Mouse (Mus musculus) mammary gland, adult 2 months (tissue): Measurements from ENCODE around the gene Gm4767. TPM values are rescaled to one million over a fixed set of nuclear protein-coding genes. Genes with fewer than 3 reads are reported as not detected.

ENCODE experiments used
- polyA plus RNA-seq: library from polyadenylated mRNA; depleted of rRNA; stranded (reverse); fragments of >200 nt; gene quantifications from 2 replicates; pipeline ENCODE4 v1.2.3, GENCODE M21; 2012; ENCODE audit warnings: low replicate concordance; rRNA removed

The Gm4767 gene
- not detected in 2 replicates for polyA plus RNA-seq

GRCm38 (mm10) chr10:81811899-81812298, at the start of gene Gm4767:
Gene Gm4767, plus strand, starts transcription at chr10:81812186.

GRCm38 (mm10) chr10:81770506-81771403, 41.2 kb upstream of the Gm4767 start, which contains the start of gene Gm3055:
Gene Gm3055, minus strand, starts transcription at chr10:81771161.

GRCm38 (mm10) chr10:81863409-81864407, 51.7 kb downstream of the Gm4767 start, which contains the start of gene Gm32687:
Gene Gm32687, plus strand, starts transcription at chr10:81863934.

Other genes with a start within 250 kb of the Gm4767 start
- gene Tle2, start 237.6 kb upstream of the Gm4767 start, polyA plus RNA-seq: 72.2 and 90.1 TPM in 2 replicates
- gene Tle6, start 211.1 kb upstream of the Gm4767 start, polyA plus RNA-seq: 21.3 and 22.7 TPM in 2 replicates
- 1.1 and 2.0 TPM in 2 replicates for gene BC025920, start 205.9 kb upstream of the Gm4767 start, polyA plus RNA-seq
- 32.5 and 57.4 TPM in 2 replicates for gene Sirt6, start 184.4 kb upstream of the Gm4767 start, polyA plus RNA-seq
- gene Ankrd24, start 183.6 kb upstream of the Gm4767 start, polyA plus RNA-seq: 44.5 and 55.5 TPM in 2 replicates
- 0.17 and 0.60 TPM in 2 replicates for gene Gm10778, start 163.1 kb upstream of the Gm4767 start, polyA plus RNA-seq
- 0.29 TPM in 1 of 2 replicates, not detected in the other for gene Zfp433, start 107.4 kb upstream of the Gm4767 start, polyA plus RNA-seq
- 0.43 and 0.63 TPM in 2 replicates for gene Gm3055, start 41.0 kb upstream of the Gm4767 start, polyA plus RNA-seq
- gene Gm32687, start 51.7 kb downstream of the Gm4767 start, polyA plus RNA-seq: 0.20 and 0.57 TPM in 2 replicates
- gene Zfp781, start 118.3 kb downstream of the Gm4767 start, polyA plus RNA-seq: 0.10 TPM in 1 of 2 replicates, not detected in the other
- 1.0 and 1.8 TPM in 2 replicates for gene Zfp873, start 235.9 kb downstream of the Gm4767 start, polyA plus RNA-seq